Mouse (Mus musculus) erythroblast, embryonic 14.5 days (primary cell): ENCODE data around the gene Wnt10a.

ENCODE experiments used
- GATA1 ChIP-seq: IDR thresholded peaks from 2 replicates; pipeline ENCODE4 v1.6.1; 2012; ENCODE audit warnings: low read length, inconsistent platforms, mixed read lengths
- TAL1 ChIP-seq: IDR thresholded peaks from 3 replicates; pipeline ENCODE4 v1.6.1; 2012; ENCODE audit warnings: low read length, inconsistent platforms, mixed read lengths

GRCm38 (mm10) chr1:74771845-74771930, 19.6 kb upstream of the Wnt10a start, which contains the start of gene Wnt6:
- TF ChIP-seq TAL1 (no peak), GATA1 (no peak)
